Mouse (Mus musculus) kidney, adult 8-10 months (tissue): ENCODE data around the gene Arrb2.
"Not testable (repeated sequence)": the region's sequence is repeated elsewhere in the genome, so short reads cannot be mapped to it uniquely, and the experiment has no call there.

Experiments used
- DNase-seq, 2 experiments: peaks; one replicate each; pipeline ENCODE4 v3.0.0; 2022

The Arrb2 gene

DNA sequence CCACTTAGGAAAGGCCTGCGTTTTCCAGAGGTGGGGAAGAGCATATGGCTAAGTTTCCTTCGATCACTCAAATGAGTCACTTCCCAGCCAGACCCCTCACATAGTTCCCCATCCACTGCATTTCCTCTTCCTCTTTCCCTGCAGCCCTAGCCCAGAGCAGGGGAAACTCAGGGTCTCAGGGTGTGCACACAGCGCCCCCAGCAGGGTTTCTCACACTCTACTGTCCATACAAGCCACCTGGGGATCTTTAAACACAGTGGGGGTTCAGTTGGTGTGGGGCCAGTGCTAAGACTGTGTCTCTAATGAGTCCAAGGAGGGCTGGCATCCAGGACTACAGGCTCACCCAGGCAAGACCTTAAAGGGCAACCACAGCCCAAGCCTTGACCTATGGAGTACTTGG lies 14.3 kb downstream of the Arrb2 start:
- no peak for DNase-seq

DNA sequence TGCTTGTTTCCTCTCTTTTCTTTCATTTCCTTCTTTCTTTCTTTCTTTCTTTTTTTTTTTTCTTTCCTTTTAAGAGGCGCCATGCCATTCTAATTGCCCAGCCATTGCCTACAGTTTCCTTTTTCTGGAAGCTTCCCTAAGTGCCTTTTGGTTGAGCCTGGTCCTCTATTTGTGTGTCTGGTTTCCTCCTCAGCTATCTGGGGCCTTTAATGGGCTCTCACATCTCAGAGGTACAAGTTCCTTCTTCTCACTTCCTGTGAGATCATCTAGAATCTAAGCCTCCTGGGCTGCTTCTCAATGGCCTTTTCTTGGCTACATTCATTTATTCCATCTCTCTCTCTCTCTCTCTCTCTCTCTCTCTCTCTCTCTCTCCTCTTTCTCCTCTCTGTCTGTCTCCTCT lies 14.9 kb downstream of the Arrb2 start:
- no peak for DNase-seq

GRCm38 (mm10) chr11:70450926-70451325 lies 18.5 kb downstream of the Arrb2 start:
- DNase-seq: no peak

DNA sequence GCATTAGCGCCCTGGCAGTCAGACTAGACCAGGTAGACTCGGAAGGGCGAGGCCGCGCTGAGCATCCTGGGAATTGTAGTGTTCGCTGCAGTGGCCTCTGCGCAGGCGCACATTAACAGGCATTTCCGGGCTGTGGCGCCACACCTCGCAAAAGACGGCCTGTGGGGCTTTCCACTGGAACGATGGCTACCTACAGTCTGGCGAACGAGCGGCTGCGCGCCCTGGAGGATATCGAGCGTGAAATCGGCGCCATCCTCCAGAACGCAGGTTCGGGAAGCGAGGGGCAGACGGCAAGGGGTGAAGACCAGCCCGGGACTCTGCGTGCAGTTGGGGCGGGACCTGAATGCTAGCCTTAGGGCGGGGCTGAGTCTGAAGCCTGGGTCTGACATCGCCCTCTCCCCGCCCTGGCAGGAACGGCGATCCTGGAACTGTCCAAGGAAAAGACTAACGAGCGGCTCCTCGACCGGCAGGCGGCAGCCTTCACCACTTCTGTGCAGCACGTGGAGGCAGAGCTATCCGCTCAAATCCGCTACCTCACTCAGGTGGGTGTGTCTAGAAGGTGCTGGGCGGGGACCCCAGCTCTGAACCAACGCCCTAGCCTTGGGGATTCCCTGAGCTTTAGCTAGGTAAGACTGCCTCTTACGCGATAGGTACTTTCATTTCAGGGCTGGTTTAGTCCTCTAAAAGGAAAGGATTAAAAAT lies 19.5 kb downstream of the Arrb2 start, which contains the start of gene Med11:
Med11 (plus strand) TSS at position 123 of the 702 bp plus-strand sequence.
- DNase-seq: peak; percentile 98

GRCm38 (mm10) chr11:70453261-70454044 lies 21.0 kb downstream of the Arrb2 start:
- DNase-seq: peak in 1 of 2 experiments; percentile 40

GRCm38 (mm10) chr11:70458688-70459600 lies 26.5 kb downstream of the Arrb2 start, which contains the start of gene Zmynd15:
TSS of gene Zmynd15 (plus strand) at chr11:70459433.
- no peak for DNase-seq

- DNase-seq: peak; percentile 46 to 62
These were observed 27.2 kb downstream of the Arrb2 start, which contains the start of gene Cxcl16 for GRCm38 (mm10) chr11:70459601-70460101. TSS of gene Cxcl16 (minus strand) at chr11:70459984.

DNA sequence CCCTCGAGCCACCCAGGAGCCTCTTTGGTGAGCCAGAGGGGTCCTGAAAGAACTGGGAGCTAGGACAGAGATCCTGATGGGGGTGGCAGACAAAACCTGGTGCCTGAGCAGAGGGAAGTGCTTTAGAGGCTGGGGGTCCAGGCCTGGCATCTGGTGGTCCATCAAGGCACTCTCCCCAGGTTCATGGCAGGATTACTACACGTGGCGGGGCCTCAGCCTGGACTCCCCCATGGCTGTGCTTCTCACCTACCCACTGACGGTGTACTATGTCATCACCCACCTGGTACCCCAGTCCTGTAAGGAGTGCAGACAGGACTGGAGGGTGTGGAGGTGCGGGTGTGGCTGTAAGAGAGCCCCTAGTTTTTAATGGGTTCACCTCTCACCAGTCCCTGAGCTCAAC lies 31.5 kb downstream of the Arrb2 start:
- no peak for DNase-seq

GRCm38 (mm10) chr11:70465211-70465610 lies 32.8 kb downstream of the Arrb2 start:
- DNase-seq: no peak

DNA sequence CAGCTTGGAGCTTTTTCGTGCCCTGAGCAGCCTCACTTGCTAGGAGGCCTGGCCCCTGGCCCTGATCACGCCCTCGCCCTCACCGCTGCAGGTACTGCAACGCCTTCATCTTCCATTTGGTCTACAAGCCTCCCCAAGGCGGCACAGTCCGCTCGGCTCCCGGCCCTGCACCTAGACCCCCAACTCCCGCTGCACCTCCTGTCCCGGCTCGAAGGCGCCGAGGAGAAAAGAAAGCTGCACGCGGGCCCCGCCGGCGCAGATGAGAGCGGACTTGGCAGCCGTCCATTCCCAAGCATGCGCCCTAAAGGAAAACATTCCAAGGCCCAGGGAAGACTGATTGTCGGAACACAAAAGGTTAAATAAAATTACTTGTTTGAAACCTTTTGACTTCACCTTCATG lies 33.4 kb downstream of the Arrb2 start:
- DNase-seq: peak; percentile 34 to 47

- no peak for DNase-seq
These were observed 35.6 kb downstream of the Arrb2 start for GRCm38 (mm10) chr11:70467902-70468619.

DNA sequence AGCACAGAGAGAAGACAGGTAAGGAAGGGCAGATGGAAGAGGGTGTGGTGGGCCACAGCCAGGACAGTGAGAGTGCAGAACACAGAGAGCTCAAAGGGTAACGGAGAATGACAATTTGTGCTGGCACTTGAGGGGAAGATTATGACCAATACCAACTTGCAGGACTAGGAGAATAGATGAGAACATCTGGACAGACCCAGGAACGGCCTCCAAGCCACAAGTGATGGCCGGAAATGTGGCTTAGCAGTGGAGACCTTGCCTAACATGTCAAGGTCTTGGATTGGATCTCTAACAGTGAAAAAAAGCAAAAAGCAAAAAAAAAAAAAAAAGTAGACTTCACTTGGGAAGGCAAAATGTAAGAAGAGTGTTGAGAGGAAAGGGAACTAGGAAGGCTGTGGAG lies 37.3 kb downstream of the Arrb2 start:
- DNase-seq: no peak

DNA sequence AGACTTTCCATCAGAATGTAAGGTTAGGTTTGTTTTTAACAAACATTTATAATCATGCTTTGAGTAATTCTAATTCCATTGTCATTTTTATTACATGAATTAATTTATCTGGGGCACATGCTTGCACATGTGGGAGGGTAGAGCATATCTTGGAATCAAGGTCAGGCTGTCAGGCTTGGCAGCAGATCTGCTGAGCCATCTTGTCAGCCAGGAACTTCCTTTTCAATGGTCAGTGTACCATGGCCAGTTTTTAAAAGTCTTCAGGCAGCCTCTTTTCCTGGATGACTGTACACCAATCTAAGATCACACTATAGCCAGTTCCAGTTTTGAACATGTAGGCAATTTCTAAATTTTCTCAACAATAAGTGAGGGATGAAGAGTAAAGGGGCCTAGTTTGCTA lies 40.3 kb downstream of the Arrb2 start:
- peak; percentile 71 to 76 for DNase-seq

DNA sequence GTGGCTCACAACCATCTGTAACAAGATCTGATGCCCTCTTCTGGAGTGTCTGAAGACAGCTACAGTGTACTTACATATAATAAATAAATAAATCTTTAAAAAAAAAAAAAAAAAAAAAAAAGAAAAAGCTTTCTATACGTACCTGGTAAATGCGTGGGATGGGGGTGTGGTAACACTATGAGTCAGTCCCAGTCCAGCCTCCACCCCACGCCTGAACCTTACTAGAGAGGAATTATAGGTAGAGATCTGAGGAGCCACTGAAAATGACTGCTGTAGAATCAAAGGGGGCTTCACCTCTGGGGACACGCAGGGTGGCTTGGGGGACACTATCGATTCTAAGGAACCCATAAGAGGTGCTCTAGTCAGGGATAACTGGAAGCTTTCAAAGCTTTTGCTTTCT lies 40.9 kb downstream of the Arrb2 start:
- not testable (repeated sequence) for DNase-seq

DNA sequence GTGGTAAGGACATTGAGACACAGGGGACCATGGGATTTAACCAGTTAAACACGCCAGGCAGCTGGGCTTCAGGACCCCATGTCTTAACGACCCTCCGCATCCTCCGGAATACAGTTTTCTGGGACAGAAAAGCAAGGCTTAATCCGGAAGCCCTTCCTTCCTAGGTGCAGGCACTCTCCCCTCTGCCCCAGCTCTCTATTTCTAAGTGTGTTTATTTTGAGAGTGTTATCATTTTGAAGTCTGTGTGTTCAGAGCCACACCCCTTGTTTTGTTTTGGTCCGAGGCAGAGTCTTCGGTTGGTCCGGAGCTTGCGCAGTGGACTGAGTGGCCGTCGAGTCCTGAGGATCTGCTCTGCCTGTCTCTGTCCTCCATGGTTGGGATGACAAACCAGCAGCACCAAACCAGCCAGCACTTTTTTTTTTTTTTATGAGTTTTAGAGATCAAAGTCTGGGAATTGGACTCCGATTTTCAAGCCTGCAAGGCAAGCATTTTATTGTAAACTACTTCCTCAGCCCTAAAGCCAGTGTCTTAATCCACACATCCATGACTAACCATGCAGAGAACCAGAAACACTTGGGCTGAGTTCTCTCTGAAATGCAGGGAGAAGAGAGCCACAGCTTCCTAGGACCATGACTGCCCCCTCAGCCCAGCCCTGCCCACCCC lies 42.6 kb downstream of the Arrb2 start:
- DNase-seq: peak; percentile 55 to 83

DNA sequence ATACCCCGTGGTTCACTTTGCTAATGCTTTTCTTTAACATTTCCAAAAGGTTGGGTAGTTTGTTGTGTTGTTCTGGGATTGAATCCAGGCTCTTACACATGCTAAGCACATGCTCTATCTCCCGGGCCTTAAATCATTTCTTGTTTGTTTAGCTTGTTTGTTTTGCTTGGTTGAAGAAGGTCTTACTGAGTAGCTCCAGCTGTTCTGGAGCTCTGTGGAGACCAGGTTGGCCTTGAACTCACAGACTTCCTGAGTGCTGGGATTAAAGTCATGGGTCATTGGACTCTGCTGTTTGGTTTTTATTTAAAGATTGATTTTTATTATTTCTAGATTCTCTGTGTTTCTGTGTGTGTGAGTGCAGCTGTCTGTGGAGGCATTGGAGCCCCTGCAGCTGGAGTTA lies 53.1 kb downstream of the Arrb2 start:
- no peak for DNase-seq

GRCm38 (mm10) chr11:70487816-70488215 lies 55.4 kb downstream of the Arrb2 start:
- no peak for DNase-seq

GRCm38 (mm10) chr11:70489138-70489537 lies 56.7 kb downstream of the Arrb2 start:
- no peak for DNase-seq

- DNase-seq: no peak
These were observed 57.2 kb downstream of the Arrb2 start for GRCm38 (mm10) chr11:70489684-70490083.
